Mouse (Mus musculus) E14TG2a.4 (cell line): ENCODE results near the gene Arhgap40.

Experiments
- H3K27me3 ChIP-seq: 2 replicates; pipeline ENCODE4 v1.6.1; 2014; ENCODE audit warnings: low read length, control low read depth; ENCODE audit not compliant: insufficient read depth
- H3K36me3 ChIP-seq: 2 replicates; pipeline ENCODE4 v1.6.1; 2014; ENCODE audit warnings: low read length, control low read depth; ENCODE audit not compliant: insufficient read depth
- H3K4me1 ChIP-seq: replicated peaks from 2 replicates; pipeline ENCODE4 v1.6.1; 2014; ENCODE audit warnings: low read depth, low read length, control low read depth
- H3K4me3 ChIP-seq: replicated peaks from 2 replicates; pipeline ENCODE4 v1.5.1; 2014; ENCODE audit warnings: mild to moderate bottlenecking, low read length
- H3K9me3 ChIP-seq: 2 replicates; pipeline ENCODE4 v1.6.1; 2014; ENCODE audit warnings: low read length, control low read depth
- CTCF ChIP-seq: conservative IDR thresholded peaks from 2 replicates; pipeline ENCODE4 v1.5.1; 2014; ENCODE audit warnings: low read length
- NANOG ChIP-seq: IDR thresholded peaks from 2 replicates; pipeline ENCODE4 v1.6.1; 2014; ENCODE audit warnings: borderline replicate concordance, low read length, mixed read lengths
- POU5F1 ChIP-seq: IDR thresholded peaks from 2 replicates; pipeline ENCODE4 v1.6.1; 2014; ENCODE audit warnings: low read length, borderline replicate concordance

The Arhgap40 gene

DNA sequence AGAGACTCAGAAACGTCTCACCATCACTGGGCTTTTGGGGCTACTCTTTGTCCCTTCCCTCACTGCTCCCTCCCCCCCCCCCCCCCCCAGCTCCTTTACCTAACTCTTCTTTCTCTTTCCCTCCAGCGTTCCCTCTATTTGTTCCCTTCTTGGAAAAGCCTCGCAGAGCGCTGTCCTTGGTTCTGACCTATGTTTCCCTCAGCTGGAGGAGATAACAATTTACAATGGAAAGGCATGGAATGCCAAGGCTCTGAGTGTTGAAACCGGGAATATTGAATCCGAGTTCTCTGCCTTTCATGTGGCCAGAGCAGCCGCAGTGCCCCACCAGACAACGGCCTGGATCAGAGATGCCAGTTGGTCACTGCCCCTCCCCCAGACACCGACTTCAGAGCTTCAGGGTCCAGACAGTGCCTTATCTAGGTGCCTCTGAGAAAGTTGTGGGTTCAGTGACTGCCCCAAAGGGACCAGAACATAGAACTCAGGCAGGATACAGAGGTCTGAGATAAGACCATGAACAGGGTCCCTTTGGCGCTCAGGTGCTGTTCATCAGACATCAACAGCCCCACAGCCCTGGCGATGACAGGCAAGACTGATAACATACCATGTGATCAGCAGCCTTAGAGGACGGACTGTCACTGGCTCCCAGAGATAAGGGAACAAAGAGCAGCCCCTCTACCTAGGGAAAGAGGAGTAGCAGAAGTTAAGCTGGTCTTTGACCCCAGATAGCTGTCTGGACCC, 72.2 kb downstream of the Arhgap40 start:
- Histone ChIP-seq H3K4me3 (no peak overlapping the region), H3K27me3 (peaks cover 36% of the 10 kb centered on the region), H3K36me3 (no peaks in the 10 kb centered on the region), H3K4me1 (peaks cover 12% of the 10 kb centered on the region), H3K9me3 (no peaks in the 10 kb centered on the region)
- TF ChIP-seq NANOG: no peak
- no peak for TF ChIP-seq POU5F1
- TF ChIP-seq CTCF: no peak

DNA sequence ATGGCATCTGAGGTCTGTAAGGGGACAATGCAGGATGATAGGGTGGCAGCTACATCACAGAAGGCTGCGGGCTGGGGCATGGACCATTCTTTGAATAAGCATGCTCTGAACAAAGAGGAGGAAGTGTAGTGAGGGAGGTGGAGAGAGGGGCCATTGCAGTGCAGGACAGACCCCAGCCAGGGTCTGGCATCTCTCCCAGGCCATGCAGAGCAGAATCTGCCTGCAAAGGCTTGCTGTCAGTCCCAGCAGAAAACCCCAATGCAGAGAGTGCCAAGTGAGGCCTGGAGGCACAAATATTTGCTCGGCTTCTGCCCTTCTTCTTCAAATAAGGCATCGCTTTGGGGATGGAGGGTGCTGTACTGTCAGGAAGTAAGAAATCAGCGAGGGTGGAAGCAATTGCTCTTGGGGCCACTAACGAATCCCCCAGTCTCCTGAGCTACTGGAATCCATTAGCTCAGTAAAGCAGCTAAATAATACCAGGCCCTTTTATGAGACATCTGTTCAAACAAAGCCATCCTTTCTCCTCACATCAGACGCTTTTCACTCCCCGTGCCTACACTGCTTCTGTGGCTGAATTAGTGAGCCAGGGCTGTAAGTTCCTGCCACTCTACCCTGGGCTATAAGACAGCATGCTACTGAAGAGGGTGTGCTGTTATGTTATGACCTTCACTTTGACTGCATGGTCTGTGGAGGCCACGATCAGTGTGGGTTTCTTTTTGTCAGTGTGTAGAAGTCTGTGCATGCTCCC, 76.1 kb downstream of the Arhgap40 start:
- Histone ChIP-seq H3K36me3 (no peaks in the 10 kb centered on the region), H3K27me3 (peaks cover 39% of the 10 kb centered on the region), H3K9me3 (no peaks in the 10 kb centered on the region), H3K4me1 (peaks cover 33% of the 10 kb centered on the region), H3K4me3 (no peak overlapping the region)
- TF ChIP-seq POU5F1 (no peak), NANOG (no peak), CTCF (no peak)

- H3K4me3 ChIP-seq: no peak overlapping the region
- no peaks in the 10 kb centered on the region for H3K36me3 ChIP-seq
- peaks cover 4% of the 10 kb centered on the region for H3K9me3 ChIP-seq
- H3K4me1 ChIP-seq: peaks cover 37% of the 10 kb centered on the region
- H3K27me3 ChIP-seq: peaks cover 31% of the 10 kb centered on the region
- no peak for TF ChIP-seq POU5F1
- no peak for TF ChIP-seq CTCF
- no peak for TF ChIP-seq NANOG
Measured at GRCm38 (mm10) chr2:158590495-158590894, 77.9 kb downstream of the Arhgap40 start.

- Histone ChIP-seq H3K4me1 (peaks cover 39% of the 10 kb centered on the region), H3K27me3 (peaks cover 32% of the 10 kb centered on the region), H3K4me3 (no peak overlapping the region; the same call in 1 of the 2 replicates), H3K9me3 (peaks cover 12% of the 10 kb centered on the region), H3K36me3 (no peaks in the 10 kb centered on the region)
- no peak for TF ChIP-seq CTCF
- peak; percentile 14; the same call in 1 of the 2 replicates for TF ChIP-seq NANOG
Measured at GRCm38 (mm10) chr2:158591286-158591685, 78.7 kb downstream of the Arhgap40 start.

DNA sequence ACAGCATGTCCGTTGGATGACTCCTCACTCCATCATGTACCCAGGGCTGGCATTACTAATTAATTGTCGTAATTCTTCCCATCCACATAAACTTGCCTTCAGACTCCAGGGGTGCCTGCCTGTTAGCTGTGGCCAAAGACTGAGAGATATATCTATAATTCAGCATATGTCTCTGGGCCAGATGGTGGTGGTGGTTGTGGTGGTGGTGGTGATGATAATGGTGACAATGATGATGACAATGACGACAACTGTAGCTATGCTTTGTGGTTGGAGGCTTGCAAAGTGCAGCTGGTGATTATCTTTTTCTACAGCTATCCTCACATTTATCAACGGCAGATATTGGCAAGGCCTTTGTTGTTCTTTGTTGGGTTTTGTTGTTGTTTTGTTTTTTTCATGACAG, 80.8 kb downstream of the Arhgap40 start:
- Histone ChIP-seq H3K4me3 (no peak overlapping the region), H3K4me1 (peaks cover 39% of the 10 kb centered on the region), H3K36me3 (no peaks in the 10 kb centered on the region), H3K9me3 (peaks cover 14% of the 10 kb centered on the region), H3K27me3 (peaks cover 27% of the 10 kb centered on the region)
- TF ChIP-seq NANOG: no peak
- no peak for TF ChIP-seq CTCF
- TF ChIP-seq POU5F1: no peak

GRCm38 (mm10) chr2:158595103-158595502, 82.5 kb downstream of the Arhgap40 start:
- Histone ChIP-seq H3K27me3 (peaks cover 37% of the 10 kb centered on the region), H3K4me3 (no peak overlapping the region), H3K9me3 (peaks cover 14% of the 10 kb centered on the region), H3K36me3 (no peaks in the 10 kb centered on the region), H3K4me1 (peaks cover 35% of the 10 kb centered on the region)
- TF ChIP-seq POU5F1: no peak
- no peak for TF ChIP-seq NANOG
- no peak for TF ChIP-seq CTCF

DNA sequence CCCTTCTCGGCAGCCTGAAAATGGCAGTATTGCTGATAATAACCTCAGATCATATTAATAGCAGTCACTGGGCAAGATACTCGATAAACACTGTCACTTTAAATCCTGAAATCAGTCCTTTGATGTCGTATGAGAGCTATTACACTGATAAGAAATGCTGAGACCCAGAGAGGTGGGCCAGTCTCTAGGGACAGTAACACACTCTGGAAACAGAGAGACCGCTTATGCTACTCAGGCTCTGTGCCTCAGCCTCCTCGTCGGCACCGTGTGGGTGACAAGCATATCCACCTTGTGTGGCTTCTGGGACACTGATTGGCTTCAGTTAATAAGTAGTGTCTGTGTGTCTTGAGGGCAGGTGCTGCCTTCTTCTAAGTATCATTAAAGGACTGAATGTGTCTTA, 83.0 kb downstream of the Arhgap40 start:
- Histone ChIP-seq H3K27me3 (peaks cover 38% of the 10 kb centered on the region), H3K4me1 (peaks cover 35% of the 10 kb centered on the region), H3K9me3 (peaks cover 14% of the 10 kb centered on the region), H3K4me3 (no peak overlapping the region), H3K36me3 (no peaks in the 10 kb centered on the region)
- TF ChIP-seq CTCF (no peak), POU5F1 (no peak), NANOG (no peak)

GRCm38 (mm10) chr2:158596803-158597202, 84.2 kb downstream of the Arhgap40 start:
- Histone ChIP-seq H3K4me1 (peaks cover 34% of the 10 kb centered on the region), H3K36me3 (no peaks in the 10 kb centered on the region), H3K27me3 (peaks cover 38% of the 10 kb centered on the region), H3K4me3 (no peak overlapping the region), H3K9me3 (peaks cover 14% of the 10 kb centered on the region)
- TF ChIP-seq NANOG (no peak), POU5F1 (no peak), CTCF (no peak)
